Mouse (Mus musculus): ENCODE results near the gene Itpkb. TPM values are rescaled to one million over a fixed set of nuclear protein-coding genes. Genes with fewer than 3 reads are reported as not detected.

Itpkb gene
- total RNA-seq, 1 experiment, result 3.3 TPM

- in situ Hi-C loops (cut with MboI; ENCODE audit: low sequenced_read_pairs in 2 of 2, unreplicated experiment in 2 of 2), result no loop called here
- DNase-seq (ENCODE audit: low read depth, low spot score), result no peak
- Histone ChIP-seq H3K4me1 (ENCODE audit: control insufficient read depth in 2 of 2, insufficient read depth in 2 of 2, low read length in 2 of 2, poor library complexity in 1 of 2) (peaks cover 8 to 13% of the 10 kb centered on the region in 2 experiments), H3K27ac (ENCODE audit: insufficient read depth, low read depth, low read length, poor library complexity, severe bottlenecking) (no peak overlapping the region), H3K36me3 (ENCODE audit: control insufficient read depth, insufficient read depth, low read length, poor library complexity, severe bottlenecking) (no peaks in the 10 kb centered on the region), H3K9me3 (ENCODE audit: control insufficient read depth, insufficient read depth, low read depth, low read length) (no peaks in the 10 kb centered on the region), H3K9ac (ENCODE audit: insufficient read depth, low read depth, low read length, poor library complexity, severe bottlenecking) (no peak overlapping the region), H3K4me3 (ENCODE audit: insufficient read depth in 1 of 2, low read depth in 1 of 2, low read length in 2 of 2, poor library complexity in 1 of 2, severe bottlenecking in 1 of 2) (no peak overlapping the region)
- TF ChIP-seq ZNF384 (IDR thresholded peaks at IDR 0.05; ENCODE audit: low read depth, low read length), result no peak
- TF ChIP-seq MAFK (IDR thresholded peaks at IDR 0.05; ENCODE audit: insufficient read depth, low read depth, low read length), result no peak
- TF ChIP-seq ZC3H11A (IDR thresholded peaks at IDR 0.05; ENCODE audit: borderline replicate concordance, low read depth, low read length), result no peak
- TF ChIP-seq HCFC1 (IDR thresholded peaks at IDR 0.05; ENCODE audit: borderline replicate concordance, insufficient read depth, low read length), result no peak
- no peak for TF ChIP-seq CHD2 (IDR thresholded peaks at IDR 0.05; ENCODE audit: low read depth, low read length)
Measured at GRCm38 (mm10) chr1:180390746-180391574, 60.7 kb downstream of the Itpkb start.

GRCm38 (mm10) chr1:180391575-180391945 is 61.3 kb downstream of the Itpkb start:
- Histone ChIP-seq H3K4me3 (ENCODE audit: insufficient read depth in 1 of 2, low read depth in 1 of 2, low read length in 2 of 2, poor library complexity in 1 of 2, severe bottlenecking in 1 of 2) (no peak overlapping the region), H3K36me3 (ENCODE audit: control insufficient read depth, insufficient read depth, low read length, poor library complexity, severe bottlenecking) (no peaks in the 10 kb centered on the region), H3K9ac (ENCODE audit: insufficient read depth, low read depth, low read length, poor library complexity, severe bottlenecking) (no peak overlapping the region), H3K9me3 (ENCODE audit: control insufficient read depth, insufficient read depth, low read depth, low read length) (no peaks in the 10 kb centered on the region), H3K27ac (ENCODE audit: insufficient read depth, low read depth, low read length, poor library complexity, severe bottlenecking) (no peak overlapping the region), H3K4me1 (ENCODE audit: control insufficient read depth in 2 of 2, insufficient read depth in 2 of 2, low read length in 2 of 2, poor library complexity in 1 of 2) (peaks cover 9 to 14% of the 10 kb centered on the region in 2 experiments)
- TF ChIP-seq MAFK (IDR thresholded peaks at IDR 0.05; ENCODE audit: insufficient read depth, low read depth, low read length) (no peak), HCFC1 (IDR thresholded peaks at IDR 0.05; ENCODE audit: borderline replicate concordance, insufficient read depth, low read length) (no peak), CHD2 (IDR thresholded peaks at IDR 0.05; ENCODE audit: low read depth, low read length) (no peak), ZC3H11A (IDR thresholded peaks at IDR 0.05; ENCODE audit: borderline replicate concordance, low read depth, low read length) (no peak), ZNF384 (IDR thresholded peaks at IDR 0.05; ENCODE audit: low read depth, low read length) (no peak)
- no peak for DNase-seq (ENCODE audit: low read depth, low spot score)
- in situ Hi-C loops (cut with MboI; ENCODE audit: low sequenced_read_pairs in 2 of 2, unreplicated experiment in 2 of 2), result no loop called here

GRCm38 (mm10) chr1:180392137-180392798 is 62.0 kb downstream of the Itpkb start:
- Histone ChIP-seq H3K27ac (ENCODE audit: insufficient read depth, low read depth, low read length, poor library complexity, severe bottlenecking) (no peak overlapping the region), H3K9me3 (ENCODE audit: control insufficient read depth, insufficient read depth, low read depth, low read length) (no peaks in the 10 kb centered on the region), H3K4me1 (ENCODE audit: control insufficient read depth in 2 of 2, insufficient read depth in 2 of 2, low read length in 2 of 2, poor library complexity in 1 of 2) (peaks cover 9 to 11% of the 10 kb centered on the region in 2 experiments), H3K36me3 (ENCODE audit: control insufficient read depth, insufficient read depth, low read length, poor library complexity, severe bottlenecking) (no peaks in the 10 kb centered on the region), H3K4me3 (ENCODE audit: insufficient read depth in 1 of 2, low read depth in 1 of 2, low read length in 2 of 2, poor library complexity in 1 of 2, severe bottlenecking in 1 of 2) (no peak overlapping the region), H3K9ac (ENCODE audit: insufficient read depth, low read depth, low read length, poor library complexity, severe bottlenecking) (no peak overlapping the region)
- DNase-seq (ENCODE audit: low read depth, low spot score), result no peak
- TF ChIP-seq CHD2 (IDR thresholded peaks at IDR 0.05; ENCODE audit: low read depth, low read length) (no peak), ZC3H11A (IDR thresholded peaks at IDR 0.05; ENCODE audit: borderline replicate concordance, low read depth, low read length) (no peak), ZNF384 (IDR thresholded peaks at IDR 0.05; ENCODE audit: low read depth, low read length) (no peak), HCFC1 (IDR thresholded peaks at IDR 0.05; ENCODE audit: borderline replicate concordance, insufficient read depth, low read length) (no peak), MAFK (IDR thresholded peaks at IDR 0.05; ENCODE audit: insufficient read depth, low read depth, low read length) (no peak)
- in situ Hi-C loops (cut with MboI; ENCODE audit: low sequenced_read_pairs in 2 of 2, unreplicated experiment in 2 of 2), result no loop called here

GRCm38 (mm10) chr1:180393017-180393797 is 62.9 kb downstream of the Itpkb start:
- Histone ChIP-seq H3K9ac (ENCODE audit: insufficient read depth, low read depth, low read length, poor library complexity, severe bottlenecking) (no peak overlapping the region), H3K4me3 (ENCODE audit: insufficient read depth in 1 of 2, low read depth in 1 of 2, low read length in 2 of 2, poor library complexity in 1 of 2, severe bottlenecking in 1 of 2) (no peak overlapping the region), H3K27ac (ENCODE audit: insufficient read depth, low read depth, low read length, poor library complexity, severe bottlenecking) (no peak overlapping the region), H3K9me3 (ENCODE audit: control insufficient read depth, insufficient read depth, low read depth, low read length) (no peaks in the 10 kb centered on the region), H3K36me3 (ENCODE audit: control insufficient read depth, insufficient read depth, low read length, poor library complexity, severe bottlenecking) (no peaks in the 10 kb centered on the region), H3K4me1 (ENCODE audit: control insufficient read depth in 2 of 2, insufficient read depth in 2 of 2, low read length in 2 of 2, poor library complexity in 1 of 2) (peaks cover 6 to 11% of the 10 kb centered on the region in 2 experiments)
- TF ChIP-seq MAFK (IDR thresholded peaks at IDR 0.05; ENCODE audit: insufficient read depth, low read depth, low read length), result no peak
- no peak for TF ChIP-seq HCFC1 (IDR thresholded peaks at IDR 0.05; ENCODE audit: borderline replicate concordance, insufficient read depth, low read length)
- TF ChIP-seq CHD2 (IDR thresholded peaks at IDR 0.05; ENCODE audit: low read depth, low read length), result no peak
- no peak for DNase-seq (ENCODE audit: low read depth, low spot score)
- in situ Hi-C loops (cut with MboI; ENCODE audit: low sequenced_read_pairs in 2 of 2, unreplicated experiment in 2 of 2), result no loop called here
